In the genomic region with DNA sequence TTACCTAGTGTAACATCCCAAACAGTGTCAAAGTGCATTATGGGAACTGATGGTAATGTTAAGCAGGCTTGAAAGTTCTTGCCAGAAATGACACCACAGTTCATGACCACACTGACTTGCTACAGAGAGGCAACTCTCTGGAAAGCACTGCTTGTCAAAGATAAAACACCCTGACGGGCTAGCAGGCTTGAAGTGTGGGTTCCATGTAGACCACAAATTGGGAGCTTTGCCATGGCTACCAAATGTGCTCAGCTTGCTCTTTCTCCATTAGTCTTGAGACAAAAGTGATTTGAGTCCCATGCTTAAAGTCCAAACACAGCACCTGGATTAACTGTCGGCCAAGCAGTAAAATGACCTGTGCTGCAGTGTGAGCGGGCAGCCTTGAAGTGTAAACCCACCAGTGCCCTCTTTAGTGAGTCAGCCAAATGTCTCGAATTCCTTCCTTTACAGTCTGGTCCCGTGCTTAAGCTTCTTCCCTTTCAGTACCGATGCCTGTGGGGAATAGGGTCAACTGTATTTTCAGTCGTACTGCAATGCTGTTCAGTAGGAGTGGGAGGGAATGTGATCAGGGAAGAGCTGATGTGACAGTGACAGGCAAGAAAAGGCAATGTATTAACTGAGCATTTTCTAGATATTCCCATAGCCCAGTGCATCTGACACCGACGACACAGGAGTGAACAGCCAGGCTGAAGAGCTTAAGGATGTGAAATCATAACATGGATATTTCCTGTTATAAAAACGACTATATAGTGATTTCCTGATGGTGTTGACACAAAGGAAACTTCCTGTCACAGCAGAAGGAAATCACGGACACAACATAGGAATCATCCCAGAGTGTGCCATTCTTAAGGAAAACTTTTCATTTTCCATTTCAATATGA, we compare ENCODE assay signal across 15 mouse cellular contexts.
DNase-seq lines count a peak whose midpoint lies in the region; ATAC-seq and TF ChIP-seq lines count a peak whose summit lies in the region.
"Had no signal": no experiment of that assay in that cellular context is flagged by ENCODE, and none has a peak within 500 bp of the region (broad histone marks: within the 10 kb centered on the region; RNA-seq: fewer than 3 reads in every experiment).

No protein-coding gene starts in this region.

- DNase-seq in heart, postnatal 25 days (ENCODE audit: low spot score), result no peak
- DNase-seq in lung, adult 2 months, result no peak
- DNase-seq in lung, postnatal 36 days, result no peak
- peak; percentile 15 for DNase-seq in mesoderm, embryonic 11.5 days (ENCODE audit: low read depth, low spot score)
- DNase-seq in urinary bladder, postnatal 14 days (ENCODE audit: low spot score), result no peak
- no peak for DNase-seq in spleen, adult 18-20 months
- DNase-seq: adrenal gland, postnatal 25 days; cerebellum, adult 11 months; forebrain, postnatal 0 days; gastrocnemius, postnatal 36 days; midbrain, embryonic 14.5 days; right cerebral cortex, postnatal 25 days had no signal

- H3K4me3 ChIP-seq in heart, embryonic 13.5 days, result no peak overlapping the region
- peak overlapping the region; percentile 37 for H3K4me3 ChIP-seq in lung, adult 2 months (replicated peaks; ENCODE audit: extremely low read depth, low read depth, low read length)
- H3K4me3 ChIP-seq: stomach, embryonic 15.5 days had no signal

- no peaks in the 10 kb centered on the region for H3K36me3 ChIP-seq in heart, embryonic 13.5 days
- H3K36me3 ChIP-seq: stomach, embryonic 15.5 days had no signal

- WGBS in heart, embryonic 13.5 days, result 30% methylated on average over 11 of the region's 11 CpGs
- WGBS in lung, adult 2 months, result 28% methylated on average over 11 of the region's 11 CpGs

- ATAC-seq in heart, embryonic 13.5 days (ENCODE audit: extremely low read depth, insufficient number of reproducible peaks, low FRiP score, low TSS enrichment), result no peak
- ATAC-seq in granulocyte monocyte progenitor cell, adult 5-6 weeks (replicated peaks; ENCODE audit: poor library complexity, severe bottlenecking), result peak; percentile 56
- ATAC-seq: forebrain, postnatal 0 days had no signal

- no peaks in the 10 kb centered on the region for H3K27me3 ChIP-seq in heart, embryonic 13.5 days (replicated peaks)
- H3K27me3 ChIP-seq: stomach, embryonic 15.5 days had no signal

- peak overlapping the region; percentile 49 for H3K27ac ChIP-seq in heart, embryonic 13.5 days (replicated peaks)
- H3K27ac ChIP-seq: stomach, embryonic 15.5 days had no signal

- H3K4me1 ChIP-seq in heart, embryonic 13.5 days, result peaks cover 17% of the 10 kb centered on the region
- H3K4me1 ChIP-seq in lung, adult 2 months (ENCODE audit: control insufficient read depth, insufficient read depth, low read length), result peaks cover 10% of the 10 kb centered on the region
- H3K4me1 ChIP-seq: stomach, embryonic 15.5 days had no signal

- H3K9me3 ChIP-seq in heart, embryonic 13.5 days, result no peaks in the 10 kb centered on the region
- H3K9me3 ChIP-seq: stomach, embryonic 15.5 days had no signal

- peak overlapping the region; percentile 21; the same call in 1 of the 2 replicates for H3K4me2 ChIP-seq in heart, embryonic 13.5 days
- H3K4me2 ChIP-seq: stomach, embryonic 15.5 days had no signal

- TF ChIP-seq CTCF in lung, adult 2 months (IDR thresholded peaks at IDR 0.05; ENCODE audit: insufficient read depth, low read length), result no peak

- no peak overlapping the region for H3K9ac ChIP-seq in heart, embryonic 13.5 days
- H3K9ac ChIP-seq: forebrain, postnatal 0 days; stomach, embryonic 15.5 days had no signal

- intact Hi-C loops in heart, postnatal 25 days (cut with DNase I), result no loop called here

- no peak for TF ChIP-seq POLR2A in lung, adult 2 months (IDR thresholded peaks at IDR 0.05; ENCODE audit: borderline replicate concordance, extremely low read depth, low read depth, low read length)
